Mouse (Mus musculus) small intestine, adult 2 months (tissue): Measurements from ENCODE around the gene Csnk2b.

Experiments used
- CTCF ChIP-seq: fragments of 200-500 bp; IDR thresholded peaks from 2 replicates; pipeline ENCODE4 v1.5.1; 2012; ENCODE audit warnings: low read depth, mild to moderate bottlenecking, control low read depth, inconsistent platforms, low read length, moderate library complexity, mixed read lengths; ENCODE audit not compliant: insufficient replicate concordance, insufficient read length; ENCODE audit errors: extremely low read depth
- POLR2A ChIP-seq: fragments of 200-500 bp; IDR thresholded peaks from 2 replicates; pipeline ENCODE4 v1.6.1; 2012; ENCODE audit warnings: low read depth, mild to moderate bottlenecking, control low read depth, inconsistent platforms, low read length, moderate library complexity

GRCm38 (mm10) chr17:35096597-35096996, 25.3 kb downstream of the Csnk2b start:
- TF ChIP-seq CTCF = no peak
- TF ChIP-seq POLR2A = no peak
